ENCODE assay signal across 8 mouse cellular contexts in the genomic region with DNA sequence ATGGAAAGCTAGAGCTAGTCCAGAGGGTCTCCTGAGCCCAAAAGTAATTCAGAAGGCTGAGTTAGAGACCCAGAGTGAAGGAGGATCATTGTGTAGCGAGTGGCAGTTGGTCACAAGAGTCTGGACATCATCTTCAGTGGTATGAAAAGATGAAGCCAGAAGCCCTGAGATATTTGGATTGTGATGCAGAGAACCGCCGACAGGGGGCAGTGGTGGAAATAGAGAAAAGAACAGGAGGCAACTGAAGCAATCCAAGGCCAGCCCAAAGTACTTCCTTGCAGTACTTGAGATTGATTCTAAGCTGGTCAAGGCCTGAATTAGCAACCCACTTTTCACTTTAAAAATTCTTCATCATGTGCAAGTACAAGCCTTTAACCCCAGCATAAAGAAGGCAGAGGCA.
DNase-seq lines count a peak whose midpoint lies in the region; ATAC-seq and TF ChIP-seq lines count a peak whose summit lies in the region.

No protein-coding gene starts in this region.

- H3K9me3 ChIP-seq in hindbrain, embryonic 11.5 days (ENCODE audit: control insufficient read depth, low read length), result no peaks in the 10 kb centered on the region
- no peaks in the 10 kb centered on the region for H3K9me3 ChIP-seq in hindbrain, embryonic 16.5 days (ENCODE audit: control insufficient read depth, low read length)
- H3K9me3 ChIP-seq in CH12.LX (replicated peaks; ENCODE audit: low read length), result peaks cover 75% of the 10 kb centered on the region
- H3K9me3 ChIP-seq in midbrain, postnatal 0 days (ENCODE audit: low read length), result no peaks in the 10 kb centered on the region

- in situ Hi-C loops in CH12.LX (cut with MboI; ENCODE audit: low pct_ligation_motif_present, low pct_unique_long_range_greater_than_20kb, low sequenced_read_pairs), result no loop called here

- dilution Hi-C loops in CH12.LX (cut with MboI; ENCODE audit: extremely low pct_ligation_motif_present, extremely low pct_unique_long_range_greater_than_20kb, low sequenced_read_pairs), result no loop called here

- 17% methylated on average over 3 of the region's 3 CpGs for WGBS in hindbrain, embryonic 11.5 days
- WGBS in hindbrain, embryonic 16.5 days, result 18% methylated on average over 3 of the region's 3 CpGs
- WGBS in midbrain, postnatal 0 days, result 27% methylated on average over 3 of the region's 3 CpGs

- TF ChIP-seq EP300 in CH12.LX (IDR thresholded peaks at IDR 0.05; ENCODE audit: low read length), result no peak

- TF ChIP-seq POLR2A in CH12.LX (IDR thresholded peaks at IDR 0.05; ENCODE audit: low read depth, low read length), result no peak

- H3K4me2 ChIP-seq in hindbrain, embryonic 11.5 days (replicated peaks; ENCODE audit: low read depth, low read length), result no peak overlapping the region
- no peak overlapping the region for H3K4me2 ChIP-seq in hindbrain, embryonic 16.5 days (ENCODE audit: low read length)
- H3K4me2 ChIP-seq in CH12.LX (ENCODE audit: insufficient read depth, low read depth, poor library complexity, severe bottlenecking), result no peak overlapping the region
- H3K4me2 ChIP-seq in midbrain, postnatal 0 days (ENCODE audit: low read depth, low read length, poor library complexity, severe bottlenecking), result no peak overlapping the region

- no peaks in the 10 kb centered on the region for H3K79me2 ChIP-seq in CH12.LX (replicated peaks; ENCODE audit: control insufficient read depth, extremely low read depth, insufficient read depth, poor library complexity, severe bottlenecking)

- no peaks in the 10 kb centered on the region for H3K27me3 ChIP-seq in hindbrain, embryonic 11.5 days (ENCODE audit: control insufficient read depth, insufficient read depth, low read length)
- no peaks in the 10 kb centered on the region for H3K27me3 ChIP-seq in hindbrain, embryonic 16.5 days (replicated peaks; ENCODE audit: control insufficient read depth, insufficient read depth, low read length)
- H3K27me3 ChIP-seq in CH12.LX (replicated peaks), result no peaks in the 10 kb centered on the region
- no peaks in the 10 kb centered on the region for H3K27me3 ChIP-seq in midbrain, postnatal 0 days (ENCODE audit: insufficient read depth, low read length)

- peak; percentile 76 for DNase-seq in hindbrain, embryonic 11.5 days (ENCODE audit: low spot score)
- no peak for DNase-seq in CH12.LX (ENCODE audit: extremely low read depth)
- DNase-seq in adrenal gland, postnatal 14 days, result peak; percentile 21
- peak; percentile 44 for DNase-seq in embryo, embryonic 9.5 days (ENCODE audit: extremely low spot score)
- peak in 1 of 2 experiments; percentile 65 for DNase-seq in layer of hippocampus, adult 2 months (ENCODE audit: low spot score in 2 of 2)
- DNase-seq in midbrain, postnatal 0 days (ENCODE audit: low spot score), result no peak
- no peak for DNase-seq in urinary bladder, postnatal 10 days (ENCODE audit: low spot score)

- 0 out of 4 replicates have a peak, but pooled peaks of 1 of the 2 experiments have one; percentile 15 for TF ChIP-seq CTCF in CH12.LX (conservative IDR thresholded peaks at IDR 0.05 in 1 of 2, IDR thresholded peaks at IDR 0.05 in 1 of 2; ENCODE audit: low read depth in 2 of 2, low read length in 2 of 2)
- peak; percentile 78 for TF ChIP-seq CTCF in layer of hippocampus, adult 2 months (conservative IDR thresholded peaks at IDR 0.05)
- TF ChIP-seq CTCF in midbrain, postnatal 0 days (IDR thresholded peaks at IDR 0.05), result peak; percentile 47; the same call in 1 of the 2 replicates

- H3K36me3 ChIP-seq in hindbrain, embryonic 11.5 days (ENCODE audit: control insufficient read depth, insufficient read depth, low read length), result no peaks in the 10 kb centered on the region
- H3K36me3 ChIP-seq in hindbrain, embryonic 16.5 days (ENCODE audit: control insufficient read depth, insufficient read depth, low read length), result no peaks in the 10 kb centered on the region
- H3K36me3 ChIP-seq in CH12.LX (replicated peaks in 1 of 2; ENCODE audit: control insufficient read depth in 1 of 2, insufficient read depth in 1 of 2, low read length in 1 of 2), result no peaks in the 10 kb centered on the region
- H3K36me3 ChIP-seq in midbrain, postnatal 0 days (ENCODE audit: insufficient read depth, low read length), result no peaks in the 10 kb centered on the region

- peak; percentile 5 for TF ChIP-seq RAD21 in CH12.LX (IDR thresholded peaks at IDR 0.05; ENCODE audit: low read depth, low read length)

- no peak for ATAC-seq in hindbrain, embryonic 11.5 days (ENCODE audit: low FRiP score)
- ATAC-seq in hindbrain, embryonic 16.5 days, result no peak
- ATAC-seq in midbrain, postnatal 0 days (ENCODE audit: low FRiP score), result no peak

- no peak overlapping the region for H3K27ac ChIP-seq in hindbrain, embryonic 11.5 days (ENCODE audit: low read depth, low read length)
- H3K27ac ChIP-seq in hindbrain, embryonic 16.5 days (ENCODE audit: low read depth, low read length), result no peak overlapping the region
- H3K27ac ChIP-seq in CH12.LX (ENCODE audit: insufficient read depth, low read depth), result no peak overlapping the region
- no peak overlapping the region for H3K27ac ChIP-seq in layer of hippocampus, adult 2 months
- H3K27ac ChIP-seq in midbrain, postnatal 0 days (ENCODE audit: low read depth, low read length), result no peak overlapping the region

- H3K4me3 ChIP-seq in hindbrain, embryonic 11.5 days (ENCODE audit: low read depth, low read length), result no peak overlapping the region
- H3K4me3 ChIP-seq in hindbrain, embryonic 16.5 days (ENCODE audit: low read length), result no peak overlapping the region
- H3K4me3 ChIP-seq in CH12.LX (replicated peaks in 1 of 3; ENCODE audit: low read depth in 2 of 3, low read length in 2 of 3, poor library complexity in 1 of 3), result no peak overlapping the region
- no peak overlapping the region for H3K4me3 ChIP-seq in layer of hippocampus, adult 2 months
- H3K4me3 ChIP-seq in midbrain, postnatal 0 days (ENCODE audit: low read depth, low read length), result no peak overlapping the region

- H3K9ac ChIP-seq in hindbrain, embryonic 11.5 days (ENCODE audit: low read depth, low read length), result no peak overlapping the region
- no peak overlapping the region for H3K9ac ChIP-seq in hindbrain, embryonic 16.5 days (ENCODE audit: low read depth, low read length)
- no peak overlapping the region for H3K9ac ChIP-seq in CH12.LX (ENCODE audit: insufficient read depth, low read depth)
- H3K9ac ChIP-seq in midbrain, postnatal 0 days (replicated peaks; ENCODE audit: low read length, poor library complexity, severe bottlenecking), result no peak overlapping the region

- no peaks in the 10 kb centered on the region for H3K4me1 ChIP-seq in hindbrain, embryonic 11.5 days (replicated peaks; ENCODE audit: control insufficient read depth, insufficient read depth, low read length)
- no peaks in the 10 kb centered on the region for H3K4me1 ChIP-seq in hindbrain, embryonic 16.5 days (ENCODE audit: control insufficient read depth, insufficient read depth, low read depth, low read length)
- H3K4me1 ChIP-seq in CH12.LX (ENCODE audit: control insufficient read depth in 1 of 2, insufficient read depth in 2 of 2), result no peaks in the 10 kb centered on the region
- H3K4me1 ChIP-seq in midbrain, postnatal 0 days (ENCODE audit: insufficient read depth, low read length), result no peaks in the 10 kb centered on the region

TF ChIP-seq in CH12.LX, 34 proteins besides CTCF, POLR2A, EP300 and RAD21:
- TF ChIP-seq RCOR1 (conservative IDR thresholded peaks at IDR 0.05; ENCODE audit: low read depth, low read length) (no peak), ELF1 (IDR thresholded peaks at IDR 0.05; ENCODE audit: low read depth, low read length) (no peak), NRF1 (IDR thresholded peaks at IDR 0.05; ENCODE audit: low read depth, low read length) (no peak), USF1 (IDR thresholded peaks at IDR 0.05; ENCODE audit: low read depth, low read length) (no peak), SMC3 (IDR thresholded peaks at IDR 0.05; ENCODE audit: low read depth, low read length) (no peak), IRF4 (IDR thresholded peaks at IDR 0.05; ENCODE audit: low read depth, low read length) (no peak), POLR2AphosphoS2 (IDR thresholded peaks at IDR 0.05; ENCODE audit: low read depth, low read length) (no peak)

Comparison
In these comparisons a context has a peak if more than half of its experiments do, and no peak if none do; other contexts are left out.
1. DNase-seq: peak in hindbrain, embryonic 11.5 days (single experiment), adrenal gland, postnatal 14 days (single experiment) and embryo, embryonic 9.5 days (single experiment); none in CH12.LX (single experiment), midbrain, postnatal 0 days (single experiment) and urinary bladder, postnatal 10 days (single experiment).